Mouse (Mus musculus): Measurements from ENCODE around the gene Olfr577. TPM values are rescaled to one million over a fixed set of nuclear protein-coding genes. Genes with fewer than 3 reads are reported as not detected.

Gene Olfr577
- not detected in 2 replicates for polyA plus RNA-seq (2015; fragmentation: Nextera tagmentation; extraction: Ambion mirVana)

DNA sequence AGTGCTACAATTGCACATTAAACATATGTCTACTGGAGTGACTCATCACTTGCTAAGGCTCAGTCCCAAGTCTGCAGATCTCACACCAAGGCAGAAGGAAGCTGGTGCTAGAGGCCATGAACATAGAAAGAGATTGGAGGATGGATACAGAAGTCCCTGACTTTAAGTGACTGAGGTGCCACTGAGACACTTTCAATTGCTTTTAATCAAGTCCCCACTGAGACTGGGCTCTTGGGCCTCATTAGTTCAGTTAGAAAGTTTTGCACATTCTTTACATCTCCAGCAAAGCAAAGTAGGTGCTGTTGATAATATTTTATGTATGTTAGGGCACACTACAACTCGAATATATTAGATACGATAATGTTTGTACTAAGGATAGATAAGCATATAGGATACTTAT, at the start of gene Olfr577:
Gene Olfr577, minus strand, starts transcription at position 101 of the 400 bp plus-strand sequence.
- Histone ChIP-seq H3K9me3 (no peaks in the 10 kb centered on the region), H3K4me2 (no peak within 1 kb of the TSS)
- 84% methylated on average over 2 of the region's 2 CpGs for WGBS

DNA sequence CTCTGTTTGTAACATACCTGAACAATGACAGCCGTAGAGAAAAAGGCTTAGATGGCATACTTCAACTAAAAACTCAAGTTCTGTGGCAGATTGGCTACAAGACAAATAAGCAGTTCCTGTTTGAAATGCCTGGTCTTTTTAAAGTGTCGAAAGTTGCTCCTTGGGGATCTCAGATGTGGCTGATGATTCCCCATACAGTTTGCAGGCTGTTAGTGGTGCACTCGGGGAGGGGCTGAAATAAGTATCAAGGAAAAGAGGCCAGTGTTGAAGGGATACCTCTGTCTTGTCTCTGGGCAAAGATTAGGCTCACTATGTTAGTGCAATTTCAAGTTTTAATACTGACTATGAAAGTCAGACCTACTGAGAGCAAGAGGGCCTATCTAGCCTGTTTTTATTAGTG, 13.5 kb upstream of the Olfr577 start, which contains the start of gene Olfr578:
Gene Olfr578, minus strand, starts transcription at position 101 of the 400 bp plus-strand sequence.
- Histone ChIP-seq H3K27me3 (replicated peaks) (no peaks in the 10 kb centered on the region), H3K4me3 (no peak within 1 kb of the TSS), H3K4me2 (no peak within 1 kb of the TSS), H3K4me1 (no peaks in the 10 kb centered on the region), H3K27ac (no peak within 1 kb of the TSS), H3K9me3 (no peaks in the 10 kb centered on the region), H3K9ac (no peak within 1 kb of the TSS), H3K36me3 (replicated peaks) (no peaks in the 10 kb centered on the region)
- whole genome bisulfite sequencing, result 76% methylated on average over 3 of the region's 3 CpGs
- ATAC-seq (replicated peaks), result no peak

More for the DNA sequence above, at the start of gene Olfr577:
- Histone ChIP-seq H3K9ac (no peak within 1 kb of the TSS), H3K27me3 (replicated peaks) (no peaks in the 10 kb centered on the region), H3K36me3 (replicated peaks) (no peaks in the 10 kb centered on the region), H3K27ac (no peak within 1 kb of the TSS), H3K4me3 (no peak within 1 kb of the TSS), H3K4me1 (no peaks in the 10 kb centered on the region)
- no peak for ATAC-seq (replicated peaks)

DNA sequence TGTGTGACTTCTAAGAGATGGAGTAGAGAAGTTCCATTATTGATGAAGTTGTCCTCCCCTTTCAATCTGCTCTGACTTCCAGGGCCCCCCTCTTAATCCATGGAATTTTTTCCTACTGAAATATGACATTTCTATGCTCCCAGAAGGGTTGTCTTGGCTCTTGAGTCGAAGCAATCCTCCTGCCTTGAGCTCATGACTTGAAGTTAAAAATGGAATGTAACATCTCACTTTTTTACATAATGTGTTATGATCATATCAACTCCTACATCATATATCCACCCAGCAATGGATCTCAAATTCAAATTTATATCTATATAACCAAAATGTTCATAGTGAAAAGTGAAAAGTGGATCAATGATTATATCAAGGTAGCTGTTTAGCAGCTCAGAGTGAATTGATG, 1.3 kb downstream of the Olfr577 start:
- Histone ChIP-seq H3K27ac (no peak overlapping the region), H3K36me3 (replicated peaks) (no peaks in the 10 kb centered on the region), H3K4me3 (no peak overlapping the region), H3K4me2 (no peak overlapping the region), H3K9me3 (no peaks in the 10 kb centered on the region), H3K9ac (no peak overlapping the region), H3K4me1 (no peaks in the 10 kb centered on the region), H3K27me3 (replicated peaks) (no peaks in the 10 kb centered on the region)
- no peak for ATAC-seq (replicated peaks)
- WGBS, result 48% methylated on average over 1 of the region's 1 CpGs

DNA sequence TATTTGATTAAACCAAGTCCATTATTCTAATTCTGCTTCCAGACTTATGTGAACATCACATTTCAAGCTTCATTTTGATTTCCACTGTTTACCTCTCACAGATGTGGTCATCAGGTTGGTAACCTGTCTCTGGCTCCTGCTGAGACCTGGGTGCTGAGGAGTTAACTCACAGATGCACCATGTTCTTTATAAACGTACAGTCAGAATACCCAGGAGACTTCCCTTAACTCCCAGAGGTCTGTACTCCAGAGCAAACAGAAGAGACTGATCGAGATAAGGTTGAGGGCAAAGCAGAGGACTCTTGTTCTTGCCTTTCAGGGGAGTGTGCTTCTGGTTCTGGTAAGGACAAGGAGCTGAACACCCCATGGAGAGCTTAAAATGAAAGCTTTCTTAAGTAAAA, 13.4 kb downstream of the Olfr577 start, which contains the start of gene Olfr576:
Gene Olfr576, plus strand, starts transcription at position 301 of the 400 bp plus-strand sequence.
- Histone ChIP-seq H3K4me3 (no peak within 1 kb of the TSS), H3K9ac (no peak within 1 kb of the TSS), H3K4me1 (no peaks in the 10 kb centered on the region), H3K4me2 (no peak within 1 kb of the TSS), H3K27ac (no peak within 1 kb of the TSS), H3K27me3 (replicated peaks) (no peaks in the 10 kb centered on the region), H3K36me3 (replicated peaks) (no peaks in the 10 kb centered on the region), H3K9me3 (no peaks in the 10 kb centered on the region)
- WGBS, result 63% methylated on average over 2 of the region's 2 CpGs
- ATAC-seq (replicated peaks), result no peak

DNA sequence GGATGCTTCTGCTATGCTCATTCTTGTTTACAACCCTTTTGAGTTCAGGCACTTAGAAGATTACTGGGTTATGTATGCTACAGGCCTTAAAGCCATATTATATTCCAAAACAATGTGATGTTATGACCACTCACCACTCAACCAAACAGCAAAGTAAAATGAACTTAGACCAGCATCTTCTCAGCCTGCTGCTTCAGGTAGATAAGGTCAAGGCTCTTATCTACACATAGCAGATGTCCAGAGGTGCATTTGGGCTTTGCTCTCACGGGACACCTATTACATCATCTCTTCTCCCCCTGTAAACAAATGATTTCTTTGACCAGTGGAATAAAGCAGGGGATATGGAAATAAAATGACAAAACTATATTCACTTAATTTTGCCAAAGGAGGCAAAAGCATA, 17.1 kb downstream of the Olfr577 start, which contains the start of gene Olfr575:
Gene Olfr575, minus strand, starts transcription at position 183 of the 400 bp plus-strand sequence.
- 76% methylated on average over 1 of the region's 1 CpGs for WGBS
- Histone ChIP-seq H3K4me1 (no peaks in the 10 kb centered on the region), H3K27me3 (replicated peaks) (no peaks in the 10 kb centered on the region), H3K9ac (no peak within 1 kb of the TSS), H3K4me3 (no peak within 1 kb of the TSS), H3K4me2 (no peak within 1 kb of the TSS), H3K27ac (no peak within 1 kb of the TSS), H3K9me3 (no peaks in the 10 kb centered on the region), H3K36me3 (replicated peaks) (no peaks in the 10 kb centered on the region)
- no peak for ATAC-seq (replicated peaks)

DNA sequence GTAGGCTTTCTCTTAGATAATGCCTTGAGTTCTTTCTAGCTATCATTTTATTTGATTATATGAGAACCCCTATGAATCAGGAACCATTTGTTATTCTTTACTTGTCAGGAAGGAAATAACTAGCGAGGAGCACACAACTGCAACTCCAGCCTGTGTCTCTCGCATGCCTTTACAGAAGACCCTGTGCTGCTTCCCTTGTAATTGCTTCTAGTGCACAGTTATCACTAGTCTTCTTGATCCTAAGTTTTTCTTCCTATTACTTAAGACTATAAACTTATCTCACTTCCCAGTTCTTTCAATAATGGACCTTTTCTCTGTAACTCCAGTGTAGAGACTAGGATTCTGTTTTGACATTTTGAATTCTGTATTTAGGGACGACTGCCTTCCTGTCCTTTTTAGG, 17.6 kb downstream of the Olfr577 start:
- no peak overlapping the region for H3K9ac ChIP-seq
- no peaks in the 10 kb centered on the region for H3K27me3 ChIP-seq (replicated peaks)
- H3K4me3 ChIP-seq, result no peak overlapping the region
- 86% methylated on average over 3 of the region's 3 CpGs for WGBS
- no peaks in the 10 kb centered on the region for H3K36me3 ChIP-seq (replicated peaks)
- no peak overlapping the region for H3K27ac ChIP-seq
- ATAC-seq (replicated peaks), result no peak
- H3K9me3 ChIP-seq, result no peaks in the 10 kb centered on the region
- no peaks in the 10 kb centered on the region for H3K4me1 ChIP-seq
- no peak overlapping the region for H3K4me2 ChIP-seq

DNA sequence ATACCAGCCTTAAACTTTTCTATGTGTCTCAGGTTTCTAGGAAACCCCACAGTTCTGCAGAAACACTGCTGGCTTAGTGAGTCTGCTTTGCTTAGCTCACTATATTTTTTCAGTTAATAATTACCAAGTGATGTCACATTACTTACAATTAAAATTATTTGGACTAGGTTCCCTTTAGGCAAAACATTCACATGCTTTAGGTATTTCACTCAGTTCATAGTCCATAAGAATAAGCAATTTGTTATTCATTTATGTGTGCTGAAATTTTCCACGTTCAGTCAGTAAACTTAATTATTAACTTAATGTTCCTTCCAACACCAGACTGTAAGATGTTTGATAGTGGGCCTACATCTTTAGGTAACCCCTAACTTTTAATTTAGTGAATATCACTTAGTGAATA, 25.0 kb downstream of the Olfr577 start:
- WGBS, result 79% methylated on average over 1 of the region's 1 CpGs
- ATAC-seq (replicated peaks), result no peak

DNA sequence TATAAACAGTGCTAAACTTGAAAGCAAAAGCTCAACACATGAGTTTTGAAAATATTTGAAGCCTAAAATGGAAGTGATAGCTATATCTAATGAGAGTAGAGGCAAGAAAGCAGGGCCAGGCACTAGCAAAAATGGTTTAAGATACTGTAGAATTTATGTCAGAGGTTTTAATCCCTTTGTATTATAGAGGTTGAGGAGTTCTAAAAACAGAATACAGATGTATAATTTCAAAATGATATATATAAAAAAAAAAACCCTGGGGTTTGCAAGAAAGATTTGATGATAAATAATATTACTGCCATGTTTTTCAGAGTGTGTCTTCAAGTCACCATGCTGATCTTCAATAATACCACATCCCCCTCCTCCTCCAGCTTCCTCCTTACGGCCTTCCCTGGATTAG, 27.6 kb downstream of the Olfr577 start, which contains the start of gene Olfr574:
Gene Olfr574, plus strand, starts transcription at position 301 of the 400 bp plus-strand sequence.
- H3K9ac ChIP-seq, result no peak within 1 kb of the TSS
- no peaks in the 10 kb centered on the region for H3K4me1 ChIP-seq
- H3K27me3 ChIP-seq (replicated peaks), result no peaks in the 10 kb centered on the region
- no peak within 1 kb of the TSS for H3K4me2 ChIP-seq
- no peaks in the 10 kb centered on the region for H3K36me3 ChIP-seq (replicated peaks)
- H3K9me3 ChIP-seq, result no peaks in the 10 kb centered on the region
- no peak within 1 kb of the TSS for H3K27ac ChIP-seq
- no peak within 1 kb of the TSS for H3K4me3 ChIP-seq
- 94% methylated on average over 1 of the region's 1 CpGs for WGBS
- no peak for ATAC-seq (replicated peaks)

More for the DNA sequence above, 25.0 kb downstream of the Olfr577 start:
- H3K27me3 ChIP-seq (replicated peaks), result no peaks in the 10 kb centered on the region
- H3K9ac ChIP-seq, result no peak overlapping the region
- H3K4me3 ChIP-seq, result no peak overlapping the region
- no peaks in the 10 kb centered on the region for H3K36me3 ChIP-seq (replicated peaks)
- no peaks in the 10 kb centered on the region for H3K9me3 ChIP-seq
- H3K4me2 ChIP-seq, result no peak overlapping the region
- H3K27ac ChIP-seq, result no peak overlapping the region
- no peaks in the 10 kb centered on the region for H3K4me1 ChIP-seq

DNA sequence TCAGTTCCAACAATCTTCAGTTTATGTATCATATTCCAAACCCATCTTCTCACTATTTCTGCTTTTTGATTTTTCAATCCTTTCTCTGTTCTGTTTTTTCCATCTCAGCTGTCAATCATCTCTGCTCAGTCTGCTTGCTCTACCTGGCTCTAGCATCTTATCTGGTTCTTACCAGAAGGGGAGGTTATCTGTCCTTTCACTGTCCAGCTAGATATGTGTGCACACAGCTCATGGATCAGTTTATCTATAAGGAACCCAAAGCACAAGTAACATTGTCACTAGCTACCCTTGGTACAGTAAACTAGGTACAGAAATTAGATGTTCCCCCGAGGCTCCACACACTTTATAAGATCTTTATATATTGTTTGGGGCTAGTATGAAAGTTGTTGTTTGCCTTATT, 32.3 kb downstream of the Olfr577 start:
- H3K36me3 ChIP-seq (replicated peaks), result no peaks in the 10 kb centered on the region
- H3K9me3 ChIP-seq, result no peaks in the 10 kb centered on the region
- no peaks in the 10 kb centered on the region for H3K4me1 ChIP-seq
- no peak overlapping the region for H3K27ac ChIP-seq
- ATAC-seq (replicated peaks), result no peak
- H3K9ac ChIP-seq, result no peak overlapping the region
- H3K4me2 ChIP-seq, result no peak overlapping the region
- WGBS, result 91% methylated on average over 1 of the region's 1 CpGs
- no peak overlapping the region for H3K4me3 ChIP-seq
- H3K27me3 ChIP-seq (replicated peaks), result no peaks in the 10 kb centered on the region

DNA sequence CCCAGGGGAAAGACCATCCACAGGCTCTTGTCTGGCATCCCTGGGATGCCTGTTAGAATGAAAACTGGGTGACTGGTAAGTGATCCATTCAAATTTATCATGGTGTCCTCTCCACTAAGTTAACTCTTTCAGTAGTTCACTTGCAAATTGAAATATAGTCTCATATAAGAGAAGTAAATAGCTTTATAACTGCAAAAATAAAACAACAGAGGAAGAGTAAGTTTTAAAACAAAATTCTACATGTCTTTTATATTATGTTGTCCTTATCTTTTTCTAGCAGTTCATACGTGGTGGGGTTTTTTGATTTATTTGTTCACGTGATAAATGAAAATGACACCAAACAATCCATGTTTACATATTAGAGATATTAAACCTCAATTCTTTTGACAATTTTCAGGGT, 33.3 kb downstream of the Olfr577 start, which contains the start of gene Olfr573-ps1:
Gene Olfr573-ps1, minus strand, starts transcription at position 101 of the 400 bp plus-strand sequence.
- WGBS, result 86% methylated on average over 2 of the region's 2 CpGs
- no peaks in the 10 kb centered on the region for H3K9me3 ChIP-seq
- H3K27me3 ChIP-seq (replicated peaks), result no peaks in the 10 kb centered on the region
- H3K27ac ChIP-seq, result no peak within 1 kb of the TSS
- H3K36me3 ChIP-seq (replicated peaks), result no peaks in the 10 kb centered on the region
- H3K9ac ChIP-seq, result no peak within 1 kb of the TSS
- no peak within 1 kb of the TSS for H3K4me2 ChIP-seq
- no peaks in the 10 kb centered on the region for H3K4me1 ChIP-seq
- no peak within 1 kb of the TSS for H3K4me3 ChIP-seq
- no peak for ATAC-seq (replicated peaks)

DNA sequence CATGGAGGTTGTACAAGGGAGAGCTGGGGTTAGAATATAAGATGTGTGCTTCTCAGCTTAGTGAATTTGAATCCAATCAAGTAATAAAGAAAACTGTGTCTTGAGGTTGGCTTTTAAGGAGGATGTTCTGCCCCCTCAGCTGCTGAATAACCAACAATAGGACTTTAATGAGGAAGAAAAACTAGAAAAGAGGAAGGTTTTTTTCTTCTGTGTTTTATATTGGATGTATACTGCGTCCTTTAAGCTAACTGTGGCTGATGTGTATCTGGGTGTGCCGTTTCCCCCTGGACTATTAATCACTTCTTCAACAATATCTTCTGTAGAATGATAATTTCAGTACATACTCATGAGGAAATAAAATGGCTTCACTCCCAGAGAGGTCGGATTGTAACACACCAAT, 48.6 kb downstream of the Olfr577 start:
- no peak overlapping the region for H3K9ac ChIP-seq
- no peaks in the 10 kb centered on the region for H3K9me3 ChIP-seq
- H3K27me3 ChIP-seq (replicated peaks), result no peaks in the 10 kb centered on the region
- H3K4me1 ChIP-seq, result no peaks in the 10 kb centered on the region
- H3K36me3 ChIP-seq (replicated peaks), result no peaks in the 10 kb centered on the region
- H3K4me2 ChIP-seq, result no peak overlapping the region
- no peak for ATAC-seq (replicated peaks)
- WGBS, result 81% methylated on average over 3 of the region's 3 CpGs
- H3K27ac ChIP-seq, result no peak overlapping the region
- H3K4me3 ChIP-seq, result no peak overlapping the region

DNA sequence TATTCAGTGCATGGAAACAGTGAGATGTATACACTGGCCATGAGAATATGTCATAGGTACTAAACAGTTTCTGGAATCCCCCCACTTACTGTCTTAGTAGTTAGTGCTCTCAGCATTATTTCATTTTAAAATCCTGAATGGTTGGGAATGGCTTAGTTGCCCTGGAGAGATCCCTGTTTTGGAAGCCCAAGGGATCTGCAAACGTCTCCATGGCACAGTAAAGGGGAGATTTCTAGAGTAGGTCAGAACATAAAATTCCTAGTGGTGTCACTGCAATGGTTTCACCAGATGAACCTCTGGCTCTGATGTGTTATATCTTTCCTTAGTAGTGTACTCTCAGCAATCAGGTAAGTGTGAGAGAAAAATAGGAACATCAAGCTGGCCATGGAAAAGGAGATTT, 51.6 kb downstream of the Olfr577 start, which contains the start of gene Olfr572:
Gene Olfr572, plus strand, starts transcription at position 301 of the 400 bp plus-strand sequence.
- WGBS, result 74% methylated on average over 1 of the region's 1 CpGs
- H3K27ac ChIP-seq, result no peak within 1 kb of the TSS
- no peak within 1 kb of the TSS for H3K9ac ChIP-seq
- no peaks in the 10 kb centered on the region for H3K4me1 ChIP-seq
- no peak for ATAC-seq (replicated peaks)
- no peaks in the 10 kb centered on the region for H3K36me3 ChIP-seq (replicated peaks)
- no peaks in the 10 kb centered on the region for H3K27me3 ChIP-seq (replicated peaks)
- H3K4me2 ChIP-seq, result no peak within 1 kb of the TSS
- H3K9me3 ChIP-seq, result no peaks in the 10 kb centered on the region
- no peak within 1 kb of the TSS for H3K4me3 ChIP-seq

All from midbrain, embryonic 15.5 days (tissue).